In the genomic region with DNA sequence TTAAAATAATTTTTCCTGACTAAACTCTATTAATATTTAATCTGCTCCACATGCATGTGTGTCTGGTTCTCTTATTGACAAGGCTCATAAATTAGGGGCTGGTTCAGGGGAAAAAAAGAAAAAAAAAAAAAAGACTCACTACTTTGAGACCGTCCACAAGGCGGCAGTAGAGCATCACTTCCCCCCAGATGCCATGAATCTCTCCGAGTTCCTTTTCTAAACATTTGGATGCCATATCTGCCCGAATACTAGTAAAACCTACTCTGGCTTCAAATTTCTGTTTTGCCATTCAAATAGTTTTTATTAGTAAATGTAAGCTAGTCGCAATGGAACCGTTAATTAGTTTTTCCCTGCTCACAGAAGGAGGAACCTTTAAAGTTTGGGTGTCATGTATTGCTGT, we compare ENCODE assay signal across 8 mouse cellular contexts.
DNase-seq lines count a peak whose midpoint lies in the region; ATAC-seq and TF ChIP-seq lines count a peak whose summit lies in the region.

No protein-coding gene starts in this region.

- H3K9ac ChIP-seq in stomach, postnatal 0 days (ENCODE audit: low read length): no peak overlapping the region

- ATAC-seq in stomach, postnatal 0 days (ENCODE audit: low FRiP score, low TSS enrichment): no peak

- no peak for TF ChIP-seq EP300 in stomach, postnatal 0 days (optimal IDR thresholded peaks at IDR 0.05)

- DNase-seq in heart, adult 18-20 months: peak; percentile 15 to 67
- DNase-seq in heart, adult 11 months: no peak
- peak; percentile 60 for DNase-seq in 416B (ENCODE audit: low read depth)
- peak; percentile 22 to 58 for DNase-seq in adrenal gland, adult 18-20 months (ENCODE audit: low spot score in 2 of 2)
- DNase-seq in embryonic facial prominence, embryonic 10.5 days (ENCODE audit: low spot score): peak; percentile 71
- peak; percentile 78 to 80 for DNase-seq in kidney, postnatal 4 days
- peak; percentile 76 for DNase-seq in lung, postnatal 10 days
- peak; percentile 67 for DNase-seq in stomach, postnatal 0 days (ENCODE audit: low spot score)

- peaks cover 29% of the 10 kb centered on the region for H3K27me3 ChIP-seq in embryonic facial prominence, embryonic 10.5 days (replicated peaks; ENCODE audit: low read depth, poor library complexity, severe bottlenecking)
- no peaks in the 10 kb centered on the region for H3K27me3 ChIP-seq in stomach, postnatal 0 days (ENCODE audit: control insufficient read depth, insufficient read depth, low read length)

- H3K36me3 ChIP-seq in embryonic facial prominence, embryonic 10.5 days (replicated peaks): no peaks in the 10 kb centered on the region
- H3K36me3 ChIP-seq in stomach, postnatal 0 days (ENCODE audit: control insufficient read depth, insufficient read depth, low read length): no peaks in the 10 kb centered on the region

- 9% methylated on average over 6 of the region's 6 CpGs for WGBS in embryonic facial prominence, embryonic 10.5 days
- WGBS in stomach, postnatal 0 days: 4% methylated on average over 6 of the region's 6 CpGs

- H3K9me3 ChIP-seq in embryonic facial prominence, embryonic 10.5 days: no peaks in the 10 kb centered on the region
- H3K9me3 ChIP-seq in stomach, postnatal 0 days (ENCODE audit: control insufficient read depth, low read length): no peaks in the 10 kb centered on the region

- H3K27ac ChIP-seq in embryonic facial prominence, embryonic 10.5 days (replicated peaks): peak overlapping the region; percentile 40; the same call in 1 of the 2 replicates
- no peak overlapping the region for H3K27ac ChIP-seq in stomach, postnatal 0 days (replicated peaks)

- peak; percentile 89 for TF ChIP-seq CTCF in stomach, postnatal 0 days (IDR thresholded peaks at IDR 0.05; ENCODE audit: low read depth)

- H3K4me3 ChIP-seq in embryonic facial prominence, embryonic 10.5 days: no peak overlapping the region
- H3K4me3 ChIP-seq in stomach, postnatal 0 days (ENCODE audit: low read depth, low read length): no peak overlapping the region

- H3K4me2 ChIP-seq in stomach, postnatal 0 days (replicated peaks; ENCODE audit: low read depth): no peak overlapping the region

- H3K4me1 ChIP-seq in embryonic facial prominence, embryonic 10.5 days: peaks cover 25% of the 10 kb centered on the region
- no peaks in the 10 kb centered on the region for H3K4me1 ChIP-seq in stomach, postnatal 0 days (replicated peaks; ENCODE audit: control insufficient read depth, insufficient read depth)
